Mouse (Mus musculus): ENCODE measurements around the gene Rplp1. TPM values are rescaled to one million over a fixed set of nuclear protein-coding genes. Genes with fewer than 3 reads are reported as not detected.

The Rplp1 gene
- polyA plus RNA-seq, 1 experiment from 2014 or later, result 1,591 TPM

DNA sequence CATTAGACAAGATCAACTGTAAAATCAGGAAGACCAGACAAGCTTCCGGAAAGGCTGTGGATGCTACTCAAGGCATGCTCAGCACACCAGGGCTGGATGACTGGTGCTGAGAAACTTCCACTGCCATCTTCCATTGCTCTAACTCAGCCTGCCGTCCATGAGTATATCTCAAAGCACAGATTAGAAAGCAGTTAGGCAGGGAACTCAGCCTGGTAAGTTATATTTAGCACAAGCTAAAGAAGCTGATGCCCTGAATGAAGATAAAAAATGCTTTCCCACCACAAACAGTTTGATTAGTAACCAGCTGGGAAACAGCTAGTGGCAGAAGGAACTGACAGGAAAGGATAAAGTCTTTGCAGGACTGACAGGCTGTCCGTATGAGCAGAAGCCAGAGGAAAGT lies 26.7 kb upstream of the Rplp1 start:
- ATAC-seq (ENCODE audit: insufficient number of reproducible peaks, low FRiP score, low TSS enrichment, low read depth), result no peak

GRCm38 (mm10) chr9:61933333-61933732 lies 19.0 kb upstream of the Rplp1 start:
- H3K27me3 ChIP-seq, result no peaks in the 10 kb centered on the region
- no peaks in the 10 kb centered on the region for H3K9me3 ChIP-seq (replicated peaks)
- H3K36me3 ChIP-seq, result peaks cover 82% of the 10 kb centered on the region
- H3K4me3 ChIP-seq (replicated peaks), result no peak overlapping the region
- H3K9ac ChIP-seq, result no peak overlapping the region
- ATAC-seq (ENCODE audit: insufficient number of reproducible peaks, low FRiP score, low TSS enrichment, low read depth), result no peak
- no peak overlapping the region for H3K27ac ChIP-seq (replicated peaks)
- WGBS, result 80% methylated on average over 2 of the region's 2 CpGs
- H3K4me2 ChIP-seq (replicated peaks), result no peak overlapping the region
- H3K4me1 ChIP-seq, result no peaks in the 10 kb centered on the region

More for the DNA sequence above, 26.7 kb upstream of the Rplp1 start:
- Histone ChIP-seq H3K36me3 (peaks cover 46% of the 10 kb centered on the region), H3K27ac (replicated peaks) (no peak overlapping the region), H3K4me2 (replicated peaks) (no peak overlapping the region), H3K4me3 (replicated peaks) (no peak overlapping the region), H3K4me1 (peaks cover 4% of the 10 kb centered on the region; the same call in 1 of the 2 replicates), H3K27me3 (no peaks in the 10 kb centered on the region), H3K9me3 (replicated peaks) (no peaks in the 10 kb centered on the region), H3K9ac (no peak overlapping the region)
- 79% methylated on average over 3 of the region's 3 CpGs for WGBS

DNA sequence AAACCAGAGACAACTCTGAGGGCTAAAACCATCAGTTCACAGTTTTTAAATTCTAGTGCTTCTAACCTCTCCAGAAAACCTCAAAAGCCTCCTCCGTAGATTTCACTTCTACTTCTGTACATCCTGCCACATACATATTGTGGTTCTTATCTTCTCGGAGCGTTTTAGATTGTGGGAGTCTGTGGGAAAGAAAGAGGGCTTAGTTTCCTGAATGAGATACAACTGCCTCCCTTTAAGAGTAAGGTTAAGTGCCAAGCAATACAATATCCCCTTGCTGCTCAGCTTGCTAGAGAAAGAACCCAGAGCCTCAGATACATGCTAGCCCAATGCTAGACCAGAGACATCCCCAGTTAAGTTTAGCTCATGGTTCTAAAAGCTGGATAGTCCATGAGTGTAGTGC lies 17.7 kb upstream of the Rplp1 start:
- Histone ChIP-seq H3K27ac (replicated peaks) (no peak overlapping the region), H3K9me3 (replicated peaks) (no peaks in the 10 kb centered on the region), H3K27me3 (no peaks in the 10 kb centered on the region), H3K36me3 (peaks cover 79% of the 10 kb centered on the region), H3K4me3 (replicated peaks) (no peak overlapping the region), H3K4me1 (no peaks in the 10 kb centered on the region), H3K4me2 (replicated peaks) (no peak overlapping the region), H3K9ac (no peak overlapping the region)
- no peak for ATAC-seq (ENCODE audit: insufficient number of reproducible peaks, low FRiP score, low TSS enrichment, low read depth)
- WGBS, result 94% methylated on average over 3 of the region's 3 CpGs

GRCm38 (mm10) chr9:61925086-61925660 lies 10.8 kb upstream of the Rplp1 start:
- Histone ChIP-seq H3K4me1 (no peaks in the 10 kb centered on the region), H3K4me2 (replicated peaks) (no peak overlapping the region), H3K36me3 (peaks cover 74% of the 10 kb centered on the region), H3K27ac (replicated peaks) (no peak overlapping the region), H3K9me3 (replicated peaks) (no peaks in the 10 kb centered on the region), H3K27me3 (no peaks in the 10 kb centered on the region), H3K9ac (no peak overlapping the region), H3K4me3 (replicated peaks) (no peak overlapping the region)
- no peak for ATAC-seq (ENCODE audit: insufficient number of reproducible peaks, low FRiP score, low TSS enrichment, low read depth)
- WGBS, result 85% methylated on average over 10 of the region's 10 CpGs

- Histone ChIP-seq H3K4me3 (replicated peaks) (no peak overlapping the region), H3K27ac (replicated peaks) (no peak overlapping the region), H3K4me1 (no peaks in the 10 kb centered on the region), H3K9ac (no peak overlapping the region), H3K4me2 (replicated peaks) (no peak overlapping the region), H3K27me3 (no peaks in the 10 kb centered on the region), H3K36me3 (peaks cover 66% of the 10 kb centered on the region), H3K9me3 (replicated peaks) (no peaks in the 10 kb centered on the region)
- no peak for ATAC-seq (ENCODE audit: insufficient number of reproducible peaks, low FRiP score, low TSS enrichment, low read depth)
- 89% methylated on average over 6 of the region's 6 CpGs for WGBS
Measured at GRCm38 (mm10) chr9:61920331-61920730, 6.0 kb upstream of the Rplp1 start.

GRCm38 (mm10) chr9:61919464-61919863 lies 5.1 kb upstream of the Rplp1 start:
- peaks cover 60% of the 10 kb centered on the region for H3K36me3 ChIP-seq
- no peak overlapping the region for H3K4me3 ChIP-seq (replicated peaks)
- no peak for ATAC-seq (ENCODE audit: insufficient number of reproducible peaks, low FRiP score, low TSS enrichment, low read depth)
- H3K4me2 ChIP-seq (replicated peaks), result no peak overlapping the region
- WGBS, result 88% methylated on average over 5 of the region's 5 CpGs
- H3K4me1 ChIP-seq, result no peaks in the 10 kb centered on the region
- H3K9me3 ChIP-seq (replicated peaks), result no peaks in the 10 kb centered on the region
- H3K9ac ChIP-seq, result no peak overlapping the region
- H3K27me3 ChIP-seq, result no peaks in the 10 kb centered on the region
- H3K27ac ChIP-seq (replicated peaks), result no peak overlapping the region

- no peak overlapping the region for H3K9ac ChIP-seq
- 72% methylated on average over 6 of the region's 6 CpGs for WGBS
- ATAC-seq (ENCODE audit: insufficient number of reproducible peaks, low FRiP score, low TSS enrichment, low read depth), result no peak
- no peaks in the 10 kb centered on the region for H3K9me3 ChIP-seq (replicated peaks)
- H3K27me3 ChIP-seq, result no peaks in the 10 kb centered on the region
- no peak overlapping the region for H3K4me2 ChIP-seq (replicated peaks)
- H3K27ac ChIP-seq (replicated peaks), result no peak overlapping the region
- H3K4me3 ChIP-seq (replicated peaks), result no peak overlapping the region
- peaks cover 13% of the 10 kb centered on the region for H3K4me1 ChIP-seq
- H3K36me3 ChIP-seq, result peaks cover 51% of the 10 kb centered on the region
Measured at GRCm38 (mm10) chr9:61917436-61917835, 3.1 kb upstream of the Rplp1 start.

DNA sequence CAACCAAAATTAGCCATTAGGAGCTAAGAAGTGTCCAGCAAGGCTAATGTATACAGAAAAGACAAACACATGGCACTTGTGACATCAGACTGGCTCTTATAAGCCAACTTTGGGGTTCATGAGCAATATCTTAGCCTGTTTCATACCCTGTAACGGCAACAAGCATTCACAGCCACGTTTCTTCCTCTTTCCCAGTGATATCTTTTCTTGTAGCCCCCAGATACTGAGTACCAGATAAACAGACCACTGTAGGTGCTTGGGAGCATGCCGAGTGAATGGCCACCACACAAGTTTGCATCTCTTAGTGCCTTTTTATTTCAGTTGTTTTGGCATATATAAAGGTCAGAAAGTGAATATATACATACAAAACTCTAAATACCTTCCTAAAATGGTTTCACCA lies 2.6 kb upstream of the Rplp1 start:
- Histone ChIP-seq H3K27me3 (no peaks in the 10 kb centered on the region), H3K9me3 (replicated peaks) (no peaks in the 10 kb centered on the region), H3K4me1 (peaks cover 16% of the 10 kb centered on the region), H3K4me2 (replicated peaks) (no peak overlapping the region), H3K9ac (no peak overlapping the region), H3K36me3 (peaks cover 53% of the 10 kb centered on the region), H3K27ac (replicated peaks) (no peak overlapping the region), H3K4me3 (replicated peaks) (no peak overlapping the region)
- 91% methylated on average over 3 of the region's 3 CpGs for WGBS
- no peak for ATAC-seq (ENCODE audit: insufficient number of reproducible peaks, low FRiP score, low TSS enrichment, low read depth)

GRCm38 (mm10) chr9:61915393-61916005 lies 1.2 kb upstream of the Rplp1 start:
- Histone ChIP-seq H3K4me2 (replicated peaks) (peak overlapping the region; percentile 77), H3K4me3 (replicated peaks) (peak overlapping the region; percentile 84), H3K27ac (replicated peaks) (peak overlapping the region; percentile 98; the same call in 1 of the 2 replicates), H3K36me3 (peaks cover 54% of the 10 kb centered on the region), H3K4me1 (peaks cover 16% of the 10 kb centered on the region), H3K9ac (peak overlapping the region; percentile 57; the same call in 1 of the 2 replicates), H3K27me3 (no peaks in the 10 kb centered on the region), H3K9me3 (replicated peaks) (no peaks in the 10 kb centered on the region)
- no peak for ATAC-seq (ENCODE audit: insufficient number of reproducible peaks, low FRiP score, low TSS enrichment, low read depth)
- 43% methylated on average over 4 of the region's 4 CpGs for WGBS

- peaks cover 49% of the 10 kb centered on the region for H3K36me3 ChIP-seq
- H3K27ac ChIP-seq (replicated peaks), result peak overlapping the region; percentile 98
- H3K4me3 ChIP-seq (replicated peaks), result peak overlapping the region; percentile 84
- H3K9me3 ChIP-seq (replicated peaks), result no peaks in the 10 kb centered on the region
- 3% methylated on average over 13 of the region's 13 CpGs for WGBS
- ATAC-seq (ENCODE audit: insufficient number of reproducible peaks, low FRiP score, low TSS enrichment, low read depth), result no peak
- peak overlapping the region; percentile 57 for H3K9ac ChIP-seq
- no peaks in the 10 kb centered on the region for H3K27me3 ChIP-seq
- peak overlapping the region; percentile 77 for H3K4me2 ChIP-seq (replicated peaks)
- peaks cover 16% of the 10 kb centered on the region for H3K4me1 ChIP-seq
Measured at GRCm38 (mm10) chr9:61914917-61915300, 567 bp upstream of the Rplp1 start.

DNA sequence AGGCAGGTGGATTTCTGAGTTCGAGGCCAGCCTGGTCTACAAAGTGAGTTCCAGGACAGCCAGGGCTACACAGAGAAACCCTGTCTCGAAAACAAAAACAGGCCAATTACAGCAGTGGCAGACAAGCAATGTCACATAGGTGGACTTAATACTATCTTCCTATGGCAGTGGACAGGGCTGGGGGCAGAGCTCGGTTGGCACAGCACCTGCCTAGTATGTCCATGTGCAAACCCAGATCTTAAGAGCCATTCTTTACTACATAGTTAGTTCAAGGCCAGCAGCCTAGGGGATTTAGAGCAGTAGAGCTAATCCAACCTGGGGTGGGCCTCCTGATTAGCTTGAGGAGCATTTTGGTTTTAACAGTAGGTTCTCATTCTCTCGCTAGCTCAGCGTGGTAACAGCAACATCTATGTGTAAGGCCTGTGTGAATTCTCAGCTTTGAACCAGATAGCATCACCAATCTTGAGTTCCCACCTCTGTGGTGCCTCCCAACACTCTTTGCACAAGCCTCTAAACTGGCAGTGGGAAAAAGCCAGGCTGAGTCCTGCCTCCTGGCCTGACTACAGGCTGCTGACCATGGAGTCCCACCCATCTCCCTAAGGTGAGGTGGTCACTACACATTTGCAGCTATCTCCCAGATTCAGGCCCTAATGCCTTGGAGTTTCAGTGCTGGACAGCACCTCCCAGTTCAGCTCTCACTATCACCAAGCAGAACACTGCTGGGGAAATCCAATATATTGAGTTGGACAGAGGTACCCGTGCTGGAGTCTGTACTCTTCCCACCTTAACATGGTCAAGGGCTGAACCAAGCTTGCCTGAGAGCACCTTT lies 2.8 kb downstream of the Rplp1 start:
- Histone ChIP-seq H3K9ac (no peak overlapping the region), H3K4me2 (replicated peaks) (no peak overlapping the region), H3K4me3 (replicated peaks) (no peak overlapping the region), H3K27ac (replicated peaks) (no peak overlapping the region), H3K36me3 (peaks cover 24% of the 10 kb centered on the region), H3K4me1 (peaks cover 16% of the 10 kb centered on the region), H3K9me3 (replicated peaks) (no peaks in the 10 kb centered on the region), H3K27me3 (no peaks in the 10 kb centered on the region)
- 44% methylated on average over 6 of the region's 6 CpGs for WGBS
- ATAC-seq (ENCODE audit: insufficient number of reproducible peaks, low FRiP score, low TSS enrichment, low read depth), result no peak

Data from embryonic facial prominence, embryonic 15.5 days (tissue).